Mouse (Mus musculus) frontal cortex, postnatal 10 days (tissue): ENCODE data around the gene Fam20b.
"Not testable (repeated sequence)": the region's sequence is repeated elsewhere in the genome, so short reads cannot be mapped to it uniquely, and the experiment has no call there.

ENCODE experiments used
- DNase-seq, 2 experiments: peaks; one replicate each; pipeline ENCODE4 v3.0.0; 2022; ENCODE audit warnings: low spot score in 2 of 2, mixed read lengths in 1 of 2

Fam20b gene

DNA sequence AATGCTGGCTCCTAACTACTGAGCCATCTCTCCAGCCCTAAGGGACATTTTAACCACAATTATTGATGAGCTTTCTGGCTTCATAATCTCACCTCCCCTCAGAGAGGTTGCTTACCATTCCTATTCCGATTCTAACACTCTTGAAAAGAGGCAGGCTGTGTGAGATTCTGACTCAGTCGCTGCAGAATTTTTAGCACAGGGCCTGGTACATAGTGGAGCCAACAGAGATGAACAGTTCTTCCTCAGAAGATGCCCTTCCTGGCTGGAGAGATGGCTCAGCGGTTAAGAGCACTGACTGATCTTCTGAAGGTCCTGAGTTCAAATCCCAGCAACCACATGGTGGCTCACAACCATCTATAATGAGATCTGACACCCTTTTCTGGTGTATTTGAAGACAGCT lies 47.0 kb downstream of the Fam20b start:
- no peak for DNase-seq

DNA sequence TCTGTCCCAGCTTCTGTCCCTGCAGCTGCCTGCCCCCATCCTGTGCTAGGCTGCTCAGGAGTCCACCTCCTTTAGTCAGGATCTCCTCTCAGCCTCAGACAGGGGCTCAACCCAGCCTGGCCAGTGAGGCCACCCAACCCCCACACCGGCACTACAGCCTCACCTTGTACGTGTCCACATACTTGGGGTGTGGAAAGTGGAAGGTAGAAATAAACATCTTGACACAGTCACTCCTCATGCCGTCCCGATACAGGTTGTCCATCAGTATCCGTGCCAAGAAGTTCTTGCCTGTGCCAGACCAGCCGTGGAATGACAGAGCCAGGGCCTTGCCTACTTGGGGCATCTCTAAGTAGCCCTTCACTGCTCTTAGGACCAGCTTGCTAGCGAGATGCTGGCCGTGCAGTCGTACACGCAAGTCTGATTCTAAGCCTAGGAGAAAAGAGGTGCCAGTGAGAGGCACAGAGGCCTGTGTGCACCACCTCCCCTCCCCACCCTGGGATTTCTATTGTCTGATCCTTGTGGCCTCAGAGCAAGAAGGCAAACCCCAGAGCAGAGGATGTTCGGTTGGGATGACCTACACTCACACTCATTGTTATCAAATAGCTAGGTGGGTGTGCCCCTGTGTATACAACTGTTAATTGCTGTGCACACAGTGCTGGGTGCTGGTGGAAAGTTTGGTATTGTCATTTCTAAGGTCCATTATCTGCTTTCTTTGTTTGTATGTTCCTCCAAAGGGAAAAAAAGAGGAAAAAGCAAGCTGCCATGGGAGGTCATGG lies 49.5 kb downstream of the Fam20b start:
- no peak for DNase-seq

DNA sequence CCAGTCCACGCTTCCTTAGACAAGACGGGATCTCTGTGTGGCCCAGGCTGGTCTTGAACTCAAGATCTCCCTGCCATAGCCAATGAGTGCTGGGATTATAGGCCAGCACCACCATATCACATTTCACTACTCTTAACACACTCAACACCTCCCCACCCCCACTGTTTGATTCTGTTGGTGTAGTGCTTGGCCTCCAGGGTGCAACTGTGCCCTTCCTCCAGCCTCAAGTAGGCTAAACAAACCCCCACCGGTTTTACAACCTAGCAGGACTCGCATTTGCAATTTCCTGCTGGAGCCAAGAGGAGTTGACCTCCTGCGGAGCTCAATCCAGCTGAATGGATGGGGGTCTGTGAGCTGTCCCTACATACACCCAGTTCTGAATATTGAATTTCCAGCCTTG lies 50.3 kb downstream of the Fam20b start:
- DNase-seq: no peak

DNA sequence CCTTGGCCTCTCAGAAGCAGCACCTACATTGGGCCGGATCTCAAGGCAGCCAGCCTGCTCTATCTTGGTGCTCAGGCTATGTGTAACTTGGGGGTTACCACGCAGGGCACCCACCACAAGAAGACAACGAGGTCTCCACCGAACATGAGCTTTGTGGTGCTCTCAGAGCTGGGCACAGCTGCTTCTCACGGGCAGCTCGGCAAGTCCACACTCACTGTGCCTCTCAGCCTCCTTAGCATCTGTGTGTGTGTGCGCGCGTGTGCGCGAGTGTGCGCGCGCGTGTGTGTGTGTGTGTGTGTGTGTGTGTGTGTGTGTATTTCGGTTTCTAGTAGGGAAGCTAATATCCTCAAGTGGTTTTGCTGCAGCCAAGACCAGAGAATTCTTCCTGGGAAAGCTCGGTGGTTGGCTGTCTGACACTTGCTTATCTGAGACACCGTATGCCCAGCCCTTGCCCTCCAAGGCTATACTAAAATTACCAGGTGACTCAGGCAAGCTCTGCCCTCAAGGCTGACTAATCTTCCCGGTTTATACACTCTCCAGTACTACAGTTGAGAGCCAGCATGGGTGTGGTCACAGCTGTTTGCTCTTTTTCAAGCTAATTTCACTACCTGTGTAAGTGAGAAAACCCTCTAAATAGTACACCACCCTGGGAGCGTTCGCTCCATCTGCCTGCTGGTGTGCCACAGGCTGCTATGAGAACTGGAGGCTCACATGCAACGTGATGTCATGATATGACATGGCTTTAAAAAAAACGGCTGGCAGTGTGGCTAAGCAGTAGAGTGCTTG lies 51.6 kb downstream of the Fam20b start:
- DNase-seq: no peak

DNA sequence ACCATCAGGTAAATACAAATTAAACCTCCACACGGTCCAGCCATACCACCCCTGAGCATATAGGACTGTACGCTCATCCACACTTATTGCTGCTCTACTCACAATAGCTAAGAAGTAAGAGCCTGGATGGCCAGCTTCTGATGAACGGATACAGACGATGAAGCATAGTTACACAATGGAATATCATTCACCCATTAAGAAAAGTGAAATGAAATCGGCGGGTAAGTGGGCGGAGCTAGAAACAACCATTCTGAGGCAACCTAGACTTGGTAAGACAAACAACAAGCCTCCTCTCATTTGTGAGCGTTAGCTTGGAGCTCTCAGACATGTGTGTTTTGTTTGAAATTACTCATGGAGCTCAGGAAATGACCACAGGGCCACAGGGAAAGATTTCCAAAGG lies 53.1 kb downstream of the Fam20b start:
- no peak for DNase-seq

DNA sequence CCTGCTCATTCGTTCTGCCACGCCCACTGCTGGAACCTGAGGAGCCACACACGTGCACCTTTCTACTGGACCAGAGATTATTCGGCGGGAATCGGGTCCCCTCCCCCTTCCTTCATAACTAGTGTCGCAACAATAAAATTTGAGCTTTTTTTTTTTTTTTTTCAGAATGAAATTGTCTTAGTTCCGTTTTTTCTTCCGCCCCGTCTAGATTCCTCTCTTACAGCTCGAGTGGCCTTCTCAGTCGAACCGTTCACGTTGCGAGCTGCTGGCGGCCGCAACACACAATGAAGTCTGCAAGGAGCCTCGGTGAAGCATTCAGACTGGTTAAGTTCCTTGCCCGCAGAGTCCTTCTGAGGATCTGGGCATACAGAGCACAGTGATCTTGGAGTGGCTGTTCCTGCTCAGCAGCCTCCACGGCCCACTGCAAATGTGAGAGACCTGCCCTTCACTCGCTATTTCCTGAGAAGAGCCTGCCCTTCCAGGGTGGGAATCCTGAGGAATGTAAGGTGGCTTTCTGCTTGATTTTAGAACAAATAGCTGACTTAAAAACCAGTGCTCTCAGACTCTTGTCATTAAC lies 58.1 kb downstream of the Fam20b start:
- not testable (repeated sequence) for DNase-seq

DNA sequence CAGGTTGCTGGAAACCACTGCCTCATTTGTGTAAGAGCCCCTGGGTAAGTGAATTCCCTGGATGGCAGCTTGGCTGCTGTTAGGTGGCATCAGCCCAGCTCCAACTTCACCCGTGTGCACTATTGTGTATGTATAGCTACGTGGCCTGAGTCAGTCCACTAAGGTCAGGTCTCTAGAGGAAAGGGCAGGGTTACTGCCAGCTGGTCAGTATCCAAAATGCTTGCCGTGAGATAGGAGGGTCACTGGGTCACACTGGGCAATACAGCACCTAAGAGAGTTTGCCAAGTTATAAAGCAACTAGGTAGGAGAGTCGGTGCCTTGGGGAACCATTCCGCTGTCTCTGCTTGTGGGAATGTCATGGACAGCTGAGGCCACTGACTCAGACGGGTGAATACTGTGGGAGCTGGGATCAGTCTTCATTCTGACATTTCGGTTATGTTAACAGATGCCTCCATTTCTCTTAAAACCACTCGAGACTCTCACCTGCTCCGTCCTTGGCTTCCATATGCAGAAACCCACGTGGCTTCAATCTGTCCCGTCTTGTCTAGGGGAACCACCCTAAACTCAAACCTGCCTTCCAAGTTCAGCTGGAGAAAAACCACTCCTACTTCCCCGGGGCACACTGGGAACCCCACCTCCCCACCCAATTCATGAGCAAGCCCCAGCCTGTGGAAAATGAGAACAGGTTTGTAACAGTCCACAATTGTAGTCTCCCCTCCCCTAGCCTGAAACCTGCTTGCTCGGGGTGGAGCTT lies 58.8 kb downstream of the Fam20b start:
- no peak for DNase-seq

DNA sequence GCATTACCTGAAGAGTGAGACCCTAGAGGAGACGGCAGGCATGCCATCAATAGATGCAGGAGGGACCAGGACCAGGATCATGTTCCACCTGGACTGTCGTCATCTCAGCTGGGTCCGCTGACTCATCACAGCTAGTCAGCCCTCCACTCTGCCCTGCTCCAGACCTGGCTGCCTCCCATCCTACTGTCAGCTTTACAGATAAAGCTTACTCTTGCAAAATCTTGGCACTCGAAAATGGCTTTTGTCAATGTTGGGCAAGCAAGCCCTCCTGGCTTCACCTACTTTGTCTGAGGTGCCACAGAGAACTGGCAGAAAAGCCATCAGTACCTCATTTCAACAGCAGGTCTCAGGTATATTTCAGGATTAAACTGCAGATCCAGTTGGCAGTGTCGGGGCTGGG lies 60.2 kb downstream of the Fam20b start:
- no peak for DNase-seq

DNA sequence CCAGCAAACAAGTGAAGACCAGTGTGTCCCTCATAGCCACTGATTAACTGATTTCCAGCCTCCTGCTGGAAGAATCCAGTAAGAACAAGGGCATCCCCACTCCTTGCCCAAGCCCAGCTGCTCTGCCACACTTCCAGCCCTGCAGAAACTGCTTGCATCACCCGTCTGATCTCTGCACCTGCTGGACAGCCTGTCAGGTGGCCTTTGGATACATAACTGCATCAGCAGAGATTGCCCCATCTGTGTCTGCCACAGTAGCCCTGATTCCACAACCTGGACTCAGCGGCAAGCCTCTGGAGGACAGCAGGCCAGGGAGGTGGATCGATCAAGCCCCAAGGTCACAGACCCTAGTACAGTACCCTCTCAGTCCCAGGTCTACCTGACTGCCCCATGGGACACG lies 61.4 kb downstream of the Fam20b start:
- DNase-seq: no peak

DNA sequence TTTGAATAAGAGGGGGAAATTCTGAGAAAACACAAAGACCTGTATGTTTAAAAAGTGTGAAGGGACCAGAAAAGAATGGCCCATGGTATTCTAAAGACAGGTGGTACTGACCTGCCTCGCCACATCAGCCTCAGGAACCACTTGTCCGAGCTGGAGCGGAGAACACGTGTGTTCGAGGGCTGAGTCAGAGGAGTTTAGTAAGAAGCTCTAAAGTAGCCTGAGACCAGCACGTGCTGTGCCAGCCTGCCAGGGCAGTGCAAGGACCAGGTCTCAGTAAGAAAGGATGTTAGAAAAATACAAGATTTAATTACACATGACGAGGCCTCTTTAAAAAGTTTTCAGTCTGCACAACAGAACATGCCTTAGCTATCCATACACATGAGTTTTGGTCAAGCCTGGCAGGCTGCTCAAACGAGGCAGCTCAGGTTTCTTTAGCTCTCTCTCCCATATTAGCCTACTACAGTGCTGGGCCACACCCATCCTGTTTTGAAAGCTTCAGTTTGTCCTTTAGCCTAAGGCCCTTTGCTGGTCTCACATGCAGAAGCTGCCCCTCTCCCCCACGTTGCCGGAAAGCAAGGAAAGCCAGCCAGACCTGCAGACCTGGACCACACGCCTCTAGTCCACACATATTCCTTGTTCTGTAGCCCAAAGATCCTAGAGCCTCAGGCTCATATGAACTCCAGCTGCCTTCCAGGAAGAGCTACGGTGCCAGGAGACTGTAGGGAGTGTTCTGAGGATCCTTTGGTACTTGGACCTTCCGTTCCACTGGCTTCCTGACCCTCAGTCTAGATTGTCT lies 64.0 kb downstream of the Fam20b start:
- DNase-seq: no peak

DNA sequence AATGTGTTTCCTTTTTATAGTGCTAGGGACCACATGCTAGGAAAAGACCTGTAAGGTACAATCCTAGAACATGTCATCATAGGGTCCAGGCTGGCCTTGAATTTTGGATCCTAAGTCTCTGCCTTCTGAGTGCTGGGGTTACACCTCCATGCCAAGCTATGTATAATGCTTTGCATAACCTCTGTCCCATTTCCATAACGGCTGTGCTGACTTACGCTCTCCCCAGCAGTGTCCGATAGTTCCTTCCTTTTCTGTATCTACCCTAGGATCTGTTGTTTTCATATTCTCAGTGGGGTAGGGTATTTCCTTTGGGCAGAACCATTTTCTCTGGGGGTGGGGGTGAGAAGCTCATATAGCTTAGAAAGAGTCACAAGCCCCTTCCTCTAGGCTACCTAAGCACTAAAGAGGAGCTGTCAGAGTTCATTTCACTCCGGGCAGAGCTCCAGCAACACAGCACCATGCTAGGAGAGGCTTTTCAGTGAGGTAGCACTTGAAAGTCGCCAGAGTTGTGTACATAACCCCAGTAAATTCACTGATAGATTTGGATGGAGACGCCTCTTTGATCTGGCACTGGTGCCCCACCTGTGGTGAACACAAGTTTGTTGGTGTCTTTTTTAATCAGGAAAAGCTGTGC lies 66.6 kb downstream of the Fam20b start:
- DNase-seq: no peak

DNA sequence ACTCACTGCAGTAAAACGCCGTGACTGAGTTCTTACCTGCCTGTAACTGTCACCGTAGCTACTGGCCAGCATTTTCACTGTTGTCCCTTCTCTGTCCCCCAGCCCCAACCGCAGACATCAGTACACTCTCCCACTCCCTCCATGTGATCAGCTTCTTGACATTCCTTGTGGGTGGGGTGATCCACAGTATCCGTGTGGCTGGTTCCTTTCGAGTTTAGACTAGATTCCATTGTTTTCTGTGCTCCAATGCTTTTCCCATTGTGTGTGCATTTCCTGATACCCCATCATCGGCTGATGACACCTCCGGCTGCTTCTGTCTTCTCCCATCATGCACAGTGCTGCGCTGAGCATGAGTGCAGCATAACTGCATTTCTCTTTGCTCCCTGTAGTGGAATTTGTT lies 68.3 kb downstream of the Fam20b start:
- no peak for DNase-seq

DNA sequence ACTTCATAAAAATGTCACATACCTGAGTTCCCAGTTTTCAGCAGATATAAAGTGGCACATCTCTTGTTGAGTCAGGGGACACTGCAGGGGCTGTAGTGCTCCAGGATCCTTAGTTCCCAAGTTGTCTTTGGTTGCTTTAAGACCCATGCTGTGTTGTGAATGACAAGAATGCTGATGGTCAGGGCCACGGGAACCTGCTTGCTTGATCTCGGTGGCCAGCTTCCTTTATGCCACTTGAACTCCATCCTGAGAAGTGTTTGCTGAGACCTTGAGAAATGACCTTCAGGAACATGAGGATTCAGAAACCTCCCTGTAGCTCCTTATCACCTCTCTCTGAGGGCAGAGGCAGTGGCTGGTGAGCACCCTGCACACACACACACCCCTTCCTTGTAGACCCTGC lies 70.2 kb downstream of the Fam20b start:
- DNase-seq: no peak

DNA sequence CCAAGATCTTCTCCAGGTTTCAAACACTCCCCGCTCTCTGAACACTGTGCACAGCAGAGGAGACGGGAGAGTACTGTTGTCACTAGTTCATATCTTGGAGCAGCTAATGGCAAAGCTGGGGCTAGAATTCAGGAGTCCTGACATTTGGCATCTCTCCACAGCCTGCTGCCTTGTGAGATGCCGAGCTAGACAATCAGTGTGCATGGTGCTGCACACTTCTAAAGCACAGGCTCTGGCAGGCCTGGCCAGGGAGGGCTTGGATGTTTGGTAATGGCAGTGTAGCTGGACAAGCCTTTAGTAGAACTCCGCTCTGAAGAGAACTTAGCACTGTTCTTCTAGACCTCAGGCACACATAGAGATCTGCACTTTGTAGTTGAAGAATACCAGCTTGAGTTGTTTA lies 72.9 kb downstream of the Fam20b start:
- DNase-seq: no peak

DNA sequence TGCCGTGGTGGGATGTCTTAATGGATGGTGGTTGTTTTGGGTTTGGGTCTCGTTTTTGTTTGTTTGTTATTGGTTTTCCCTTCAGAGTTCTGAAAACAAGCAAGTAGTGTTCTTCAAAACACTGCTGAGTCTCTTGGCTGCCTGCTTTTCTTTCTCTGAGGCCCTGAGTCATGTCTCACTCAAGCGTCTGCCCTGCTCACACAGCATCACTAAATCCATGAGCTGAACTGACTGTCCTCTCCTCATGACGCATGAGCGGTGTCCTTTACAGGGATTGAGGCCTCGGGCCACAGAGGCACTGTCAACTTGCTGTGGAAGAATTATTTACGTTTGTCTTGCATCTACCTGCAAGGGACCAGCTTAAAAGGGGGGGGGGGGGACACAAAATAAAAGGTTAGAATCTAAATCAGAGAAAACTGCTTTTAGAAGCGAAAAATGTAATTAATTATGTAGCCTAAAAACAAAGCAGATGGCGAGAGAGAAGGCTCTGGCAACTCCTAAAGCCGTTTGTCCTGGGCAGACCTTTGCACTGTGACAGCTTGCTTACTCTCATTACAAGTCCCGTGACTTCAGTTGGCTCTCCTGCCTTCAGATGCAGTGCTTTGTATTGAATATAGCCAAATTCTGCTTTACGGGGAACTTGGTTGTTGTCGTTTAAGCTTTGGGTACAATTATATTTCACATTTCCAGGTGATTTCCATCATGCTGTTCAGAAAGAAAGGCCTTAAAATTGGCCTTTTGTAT lies 73.9 kb downstream of the Fam20b start:
- no peak for DNase-seq

DNA sequence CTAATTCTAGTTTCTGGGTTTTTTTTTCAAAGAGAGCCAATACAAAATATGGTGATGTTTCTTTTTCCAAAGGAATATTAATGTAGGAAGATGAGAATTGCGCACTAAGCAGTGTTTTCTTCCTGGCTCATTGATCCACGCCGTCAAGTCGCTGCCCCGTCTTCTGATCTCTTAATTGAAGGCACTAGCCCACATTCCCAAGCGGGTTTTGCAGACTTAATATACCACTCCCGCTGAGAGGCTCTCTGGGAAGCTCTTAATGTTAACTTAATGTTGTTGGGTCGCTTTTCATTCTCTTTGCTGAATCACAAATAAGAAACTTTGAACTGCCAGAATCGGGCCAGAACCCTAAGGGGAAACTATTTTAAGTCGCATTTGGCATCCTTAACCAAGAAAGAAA lies 74.8 kb downstream of the Fam20b start:
- DNase-seq: no peak

DNA sequence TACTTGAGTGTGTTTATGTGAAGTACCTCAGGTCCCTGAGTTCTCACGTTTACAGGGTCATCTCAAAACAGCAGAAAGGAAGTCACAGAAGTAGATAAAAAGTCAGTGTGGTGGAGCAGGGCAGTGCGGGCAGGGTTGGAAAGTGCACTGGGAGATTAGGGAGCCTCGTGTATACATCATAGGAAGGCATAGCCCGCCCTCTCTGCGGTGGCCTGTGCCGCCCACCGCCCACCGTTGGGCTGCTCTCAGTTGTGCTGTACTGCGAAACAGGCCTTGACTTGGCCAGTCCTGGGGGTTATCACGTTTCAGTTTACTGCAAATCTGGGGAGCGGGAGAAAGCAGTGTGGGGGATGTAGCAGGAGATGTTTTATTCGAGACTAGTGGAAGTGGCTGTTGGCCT lies 76.1 kb downstream of the Fam20b start:
- DNase-seq: no peak

DNA sequence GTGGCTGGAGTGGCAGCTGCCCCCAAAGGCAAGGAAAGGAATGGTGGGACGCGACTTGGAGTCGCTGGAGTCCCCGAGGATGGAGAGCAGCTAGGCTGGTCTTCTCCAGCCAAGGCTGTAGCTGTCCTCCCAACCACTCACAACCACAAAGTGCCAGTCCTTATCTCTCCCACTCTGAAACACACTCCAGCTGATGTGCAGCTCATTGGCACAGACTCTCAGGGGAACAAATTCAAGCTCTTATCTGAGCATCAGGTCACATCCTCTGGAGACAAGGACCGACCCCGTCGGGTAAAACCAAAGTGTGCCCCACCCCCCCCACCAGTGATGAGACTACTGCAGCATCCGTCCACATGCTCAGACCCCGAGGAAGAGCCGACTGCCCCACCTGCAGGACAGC lies 77.1 kb downstream of the Fam20b start:
- no peak for DNase-seq

DNA sequence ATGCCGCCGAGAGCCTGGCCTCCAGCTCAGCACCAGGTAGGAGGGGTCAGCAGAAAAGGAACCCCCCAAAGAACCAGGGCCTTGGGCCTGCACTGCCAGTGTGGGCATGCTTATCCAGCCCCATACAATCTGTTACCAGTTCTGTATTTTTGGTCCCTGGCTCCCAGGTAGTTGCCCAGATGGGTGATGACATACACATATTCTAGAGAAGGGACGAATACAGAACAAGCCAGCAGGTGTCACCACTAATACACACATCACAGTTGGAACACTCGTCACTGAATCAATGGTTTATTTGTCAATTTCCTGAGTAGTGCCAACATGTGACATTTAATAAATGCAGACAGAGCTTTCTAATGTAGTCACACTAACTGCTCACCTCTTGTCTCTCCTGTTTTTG lies 78.3 kb downstream of the Fam20b start:
- no peak for DNase-seq

DNA sequence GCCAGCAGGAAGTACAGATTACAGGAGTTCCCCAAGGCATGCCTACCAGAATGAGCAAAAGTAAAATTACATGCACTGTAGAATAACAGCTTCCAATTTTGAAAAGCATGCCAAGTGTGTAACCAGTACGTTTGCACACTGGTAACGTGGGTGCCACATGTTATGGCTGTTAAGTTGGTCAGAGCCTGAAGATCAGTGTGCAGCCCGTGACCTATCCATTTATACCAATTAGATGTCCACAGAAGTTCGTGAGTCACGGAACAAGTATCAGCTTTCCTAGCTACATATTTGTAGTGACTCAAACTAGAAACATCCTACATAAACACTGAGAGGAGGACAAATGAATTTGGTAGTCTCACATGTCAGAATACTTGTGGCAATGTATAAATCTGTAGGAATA lies 79.4 kb downstream of the Fam20b start:
- no peak for DNase-seq
